Mouse (Mus musculus) kidney, postnatal 10 days (tissue): ENCODE measurements at regions not wholly inside any gene's neighbourhood (a gene's known extent, or its start where the extent isn't known, plus 50 kb on each side); places are given as distances from the start of the nearest gene placed in this dataset.

Experiments used
- DNase-seq: peaks from one replicate; pipeline ENCODE4 v3.0.0; 2021; ENCODE audit warnings: mixed read lengths

- no peak for DNase-seq
Observed at GRCm38 (mm10) chr5:16424745-16425144, 128.6 kb upstream of the Hgf start.

DNA sequence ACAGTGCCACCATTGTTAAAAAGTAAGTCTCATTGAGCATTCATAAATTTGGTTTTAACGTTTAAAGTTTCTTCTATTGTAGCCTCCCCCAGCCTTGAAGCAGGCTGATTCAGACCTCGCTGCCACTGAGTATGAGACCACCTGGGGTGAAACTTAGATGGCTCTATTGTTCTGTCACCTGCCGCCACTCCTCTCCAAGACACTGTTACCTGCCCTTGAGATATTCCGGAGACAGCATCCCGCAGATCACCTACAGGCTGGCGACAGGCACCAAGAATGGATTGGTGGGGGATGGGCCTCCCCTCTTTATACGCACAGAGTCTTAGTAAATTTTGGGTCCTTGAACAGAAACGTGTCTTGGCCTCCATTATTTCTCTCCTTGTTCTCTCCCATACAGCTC, 128.0 kb upstream of the Hgf start:
- no peak for DNase-seq

GRCm38 (mm10) chr5:16426306-16426705, 127.0 kb upstream of the Hgf start:
- no peak for DNase-seq

DNA sequence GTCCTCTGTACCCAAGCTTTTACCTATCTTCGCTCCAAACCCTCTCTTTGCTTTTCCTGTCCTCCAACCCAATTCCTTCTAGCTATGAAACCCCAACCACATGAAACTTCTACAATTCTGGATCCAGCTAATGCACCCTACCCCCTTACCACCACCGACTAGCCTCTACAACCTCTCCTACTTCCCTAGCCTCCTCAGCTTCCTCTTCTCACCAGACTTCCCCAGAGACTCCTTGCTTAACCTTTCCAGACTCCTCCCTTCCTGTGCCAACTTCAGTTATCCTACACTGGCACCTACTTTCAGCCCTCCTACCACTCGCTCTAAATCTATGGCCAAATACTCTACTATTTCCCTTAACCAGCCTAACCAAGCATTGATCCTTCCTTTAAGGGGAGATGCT, 118.7 kb upstream of the Hgf start:
- no peak for DNase-seq

DNA sequence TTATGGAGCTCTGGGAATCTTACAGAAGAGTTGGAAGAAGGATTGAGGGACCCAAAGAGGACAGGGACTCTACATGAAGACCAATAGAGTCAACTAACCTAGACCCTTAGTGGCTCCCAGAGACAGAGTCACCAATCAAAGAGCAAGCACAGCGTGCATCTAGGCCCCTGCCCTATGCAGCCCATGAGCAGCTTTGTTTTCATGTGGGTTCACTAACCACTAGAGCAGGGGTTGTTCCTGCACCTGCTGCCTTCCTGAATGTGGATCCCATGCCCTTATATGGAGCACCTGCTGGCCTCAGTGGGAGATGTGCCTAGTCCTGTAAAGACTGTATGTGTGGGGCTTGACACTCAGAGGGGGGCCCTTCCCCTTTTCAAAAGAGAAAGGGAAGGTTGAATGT, 108.2 kb upstream of the Hgf start:
- DNase-seq, result no peak

- DNase-seq, result no peak
Observed at GRCm38 (mm10) chr5:16446977-16447376, 106.3 kb upstream of the Hgf start.

DNA sequence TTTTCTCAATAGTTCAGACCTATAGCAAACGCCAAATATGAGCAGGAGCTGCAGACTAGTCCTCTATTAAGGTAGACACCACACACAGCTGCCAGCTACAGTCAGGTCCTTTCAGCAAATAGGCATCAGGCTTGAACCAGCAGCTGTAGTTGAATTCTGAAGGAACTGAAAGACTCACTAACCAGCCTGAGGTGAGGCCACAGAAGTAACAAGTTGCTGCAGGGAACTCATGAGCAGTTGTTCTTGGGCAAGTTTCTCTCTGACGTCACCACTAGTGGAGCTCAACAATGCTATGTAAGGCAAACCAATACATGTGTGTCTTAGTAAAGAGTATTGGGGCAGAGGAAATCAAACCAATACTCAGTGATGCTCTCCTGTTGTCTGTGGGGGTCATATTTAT, 91.5 kb upstream of the Hgf start:
- DNase-seq, result no peak

GRCm38 (mm10) chr5:16466266-16466665, 87.0 kb upstream of the Hgf start:
- no peak for DNase-seq

DNA sequence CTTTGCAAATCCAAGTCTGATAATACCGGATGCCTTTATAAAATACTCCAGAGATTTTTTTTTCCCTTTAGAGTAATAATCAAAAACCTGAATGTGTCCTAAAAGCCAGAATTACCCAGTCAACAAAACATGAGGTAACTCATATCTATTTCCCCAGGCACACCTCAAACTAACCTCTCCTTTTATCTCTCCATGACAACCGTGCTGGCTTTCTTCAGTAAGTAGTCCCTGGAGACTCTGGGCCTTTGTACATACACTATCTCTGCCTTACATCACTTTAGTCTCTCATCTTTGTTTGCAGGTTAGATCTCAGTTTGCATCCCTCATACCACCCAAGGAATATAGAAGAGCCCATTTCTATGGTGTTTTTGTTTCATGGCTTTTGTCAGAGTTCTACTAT, 84.7 kb upstream of the Hgf start:
- no peak for DNase-seq

- DNase-seq, result no peak
Observed at GRCm38 (mm10) chr5:16469221-16469620, 84.1 kb upstream of the Hgf start.

- DNase-seq, result peak; percentile 73
Observed at GRCm38 (mm10) chr5:16469644-16470275, 83.5 kb upstream of the Hgf start.

GRCm38 (mm10) chr5:16470366-16470982, 82.8 kb upstream of the Hgf start:
- peak; percentile 42 for DNase-seq

- no peak for DNase-seq
Observed at GRCm38 (mm10) chr5:16487969-16488368, 65.3 kb upstream of the Hgf start.

DNA sequence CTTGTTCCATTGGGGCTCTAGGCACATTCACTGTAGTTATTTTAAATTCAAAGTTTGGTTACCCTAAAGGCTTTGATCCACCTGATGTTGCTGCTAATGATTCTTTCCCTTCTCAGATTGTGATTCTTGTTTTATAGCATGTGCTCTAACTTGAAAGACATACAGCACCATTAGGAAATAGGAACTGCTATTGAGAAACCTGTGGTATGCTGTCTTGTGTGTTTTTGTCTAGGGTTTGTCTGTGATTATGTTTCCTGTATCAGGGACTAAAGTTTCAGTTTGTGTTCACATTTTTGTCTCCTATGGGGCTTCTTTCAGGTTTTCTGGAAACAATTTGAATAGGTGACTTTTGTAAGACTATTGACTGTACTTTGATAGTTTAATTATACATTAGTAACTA, 63.5 kb upstream of the Hgf start:
- no peak for DNase-seq

DNA sequence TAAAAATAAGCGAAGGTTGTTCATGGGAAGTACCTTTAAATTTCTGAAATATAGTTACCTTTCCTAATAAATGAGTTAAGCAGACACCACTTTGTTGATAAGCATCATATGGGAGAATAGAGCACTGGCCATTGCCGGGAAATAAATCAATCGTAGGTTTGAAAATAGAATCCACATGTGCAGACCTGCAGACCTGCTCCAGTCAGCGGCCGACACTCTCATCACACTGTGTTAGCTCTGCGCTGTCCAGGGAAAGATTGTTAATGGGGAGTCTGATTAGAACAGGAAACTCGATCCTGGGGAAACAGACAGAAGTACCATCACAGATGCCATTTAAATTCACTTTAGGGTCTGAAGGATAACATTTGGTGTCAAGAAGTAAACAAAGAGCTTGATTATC, 53.4 kb upstream of the Hgf start:
- no peak for DNase-seq
